Mouse (Mus musculus): ENCODE results near the gene Glb1l2.

Gene Glb1l2

GRCm38 (mm10) chr9:26805935-26806666 is at the start of gene Glb1l2:
Gene Glb1l2 (minus strand): TSS chr9:26806468.
- DNase-seq (ENCODE audit: low spot score in 2 of 2), result peak; percentile 5 to 7

GRCm38 (mm10) chr9:26831089-26831488 is 24.8 kb upstream of the Glb1l2 start:
- DNase-seq (ENCODE audit: low spot score in 2 of 2), result no peak

- DNase-seq (ENCODE audit: low spot score in 2 of 2), result no peak
These were observed 13.7 kb upstream of the Glb1l2 start for GRCm38 (mm10) chr9:26819942-26820341.

- DNase-seq (ENCODE audit: low spot score in 2 of 2), result no peak
These were observed 2.5 kb upstream of the Glb1l2 start for GRCm38 (mm10) chr9:26808735-26809134.

- DNase-seq (ENCODE audit: low spot score in 2 of 2), result no peak
These were observed 1.9 kb downstream of the Glb1l2 start for GRCm38 (mm10) chr9:26804321-26804720.

GRCm38 (mm10) chr9:26800357-26800756 is 5.9 kb downstream of the Glb1l2 start:
- no peak for DNase-seq (ENCODE audit: low spot score in 2 of 2)

GRCm38 (mm10) chr9:26798731-26799130 is 7.5 kb downstream of the Glb1l2 start:
- DNase-seq (ENCODE audit: low spot score in 2 of 2), result no peak

- no peak for DNase-seq (ENCODE audit: low spot score in 2 of 2)
These were observed 8.1 kb downstream of the Glb1l2 start for GRCm38 (mm10) chr9:26798205-26798604.

- no peak for DNase-seq (ENCODE audit: low spot score in 2 of 2)
These were observed 13.4 kb downstream of the Glb1l2 start for GRCm38 (mm10) chr9:26792829-26793228.

GRCm38 (mm10) chr9:26783414-26783975 is 22.8 kb downstream of the Glb1l2 start:
- DNase-seq (ENCODE audit: low spot score in 2 of 2), result no peak

- DNase-seq (ENCODE audit: low spot score in 2 of 2), result no peak
These were observed 27.8 kb downstream of the Glb1l2 start for GRCm38 (mm10) chr9:26778421-26778820.

GRCm38 (mm10) chr9:26776122-26776902 is 30.0 kb downstream of the Glb1l2 start:
- DNase-seq (ENCODE audit: low spot score in 2 of 2), result no peak

- no peak for DNase-seq (ENCODE audit: low spot score in 2 of 2)
These were observed 30.6 kb downstream of the Glb1l2 start for GRCm38 (mm10) chr9:26775700-26776099.

- no peak for DNase-seq (ENCODE audit: low spot score in 2 of 2)
These were observed 38.1 kb downstream of the Glb1l2 start for GRCm38 (mm10) chr9:26768181-26768580.

GRCm38 (mm10) chr9:26762477-26762876 is 43.8 kb downstream of the Glb1l2 start:
- DNase-seq (ENCODE audit: low spot score in 2 of 2), result no peak

GRCm38 (mm10) chr9:26760576-26760975 is 45.7 kb downstream of the Glb1l2 start:
- no peak for DNase-seq (ENCODE audit: low spot score in 2 of 2)

- DNase-seq (ENCODE audit: low spot score in 2 of 2), result no peak
These were observed 46.2 kb downstream of the Glb1l2 start for GRCm38 (mm10) chr9:26760081-26760480.

- no peak for DNase-seq (ENCODE audit: low spot score in 2 of 2)
These were observed 57.4 kb downstream of the Glb1l2 start for GRCm38 (mm10) chr9:26748893-26749292.

GRCm38 (mm10) chr9:26747121-26747520 is 59.1 kb downstream of the Glb1l2 start:
- no peak for DNase-seq (ENCODE audit: low spot score in 2 of 2)

- DNase-seq (ENCODE audit: low spot score in 2 of 2), result no peak
These were observed 63.5 kb downstream of the Glb1l2 start for GRCm38 (mm10) chr9:26742817-26743216.

- DNase-seq (ENCODE audit: low spot score in 2 of 2), result no peak
These were observed 69.2 kb downstream of the Glb1l2 start for GRCm38 (mm10) chr9:26737116-26737515.

- no peak for DNase-seq (ENCODE audit: low spot score in 2 of 2)
These were observed 72.3 kb downstream of the Glb1l2 start for GRCm38 (mm10) chr9:26733986-26734385.

Measured in thymus, postnatal 10 days (tissue).